Mouse (Mus musculus) megakaryocyte, embryonic 14.5 days (primary cell): Measurements from ENCODE around the gene Vamp2. TPM values are rescaled to one million over a fixed set of nuclear protein-coding genes. Genes with fewer than 3 reads are reported as not detected.

Experiments
- H3K27me3 ChIP-seq: replicated peaks from 2 replicates; pipeline ENCODE3; 2012; ENCODE audit warnings: inconsistent platforms
- H3K36me3 ChIP-seq: replicated peaks from 2 replicates; pipeline ENCODE3; 2012; ENCODE audit warnings: low read length, inconsistent platforms, mixed read lengths
- H3K4me1 ChIP-seq: 2 replicates; pipeline ENCODE4 v1.6.1; 2012; ENCODE audit warnings: inconsistent platforms
- H3K4me3 ChIP-seq: replicated peaks from 2 replicates; pipeline ENCODE3; 2012; ENCODE audit warnings: moderate library complexity, mild to moderate bottlenecking, inconsistent platforms
- H3K9me3 ChIP-seq: 2 replicates; pipeline ENCODE4 v1.6.1; 2012; ENCODE audit warnings: inconsistent platforms
- FLI1 ChIP-seq: IDR thresholded peaks from 2 replicates; pipeline ENCODE4 v1.6.1; 2012; ENCODE audit warnings: low read length, inconsistent platforms, mixed read lengths
- GATA1 ChIP-seq: IDR thresholded peaks from 3 replicates; pipeline ENCODE4 v1.6.1; 2012; ENCODE audit warnings: mixed read lengths, low read length, inconsistent platforms, borderline replicate concordance
- polyA plus RNA-seq: library from polyadenylated mRNA; stranded (reverse); fragments of >175 nt; gene quantifications from 2 replicates; pipeline ENCODE4 v1.2.3, GENCODE M21; 2012; ENCODE audit warnings: low replicate concordance; ENCODE audit not compliant: insufficient read depth

Vamp2 gene
- polyA plus RNA-seq, 1 experiment: 61.5 TPM

DNA sequence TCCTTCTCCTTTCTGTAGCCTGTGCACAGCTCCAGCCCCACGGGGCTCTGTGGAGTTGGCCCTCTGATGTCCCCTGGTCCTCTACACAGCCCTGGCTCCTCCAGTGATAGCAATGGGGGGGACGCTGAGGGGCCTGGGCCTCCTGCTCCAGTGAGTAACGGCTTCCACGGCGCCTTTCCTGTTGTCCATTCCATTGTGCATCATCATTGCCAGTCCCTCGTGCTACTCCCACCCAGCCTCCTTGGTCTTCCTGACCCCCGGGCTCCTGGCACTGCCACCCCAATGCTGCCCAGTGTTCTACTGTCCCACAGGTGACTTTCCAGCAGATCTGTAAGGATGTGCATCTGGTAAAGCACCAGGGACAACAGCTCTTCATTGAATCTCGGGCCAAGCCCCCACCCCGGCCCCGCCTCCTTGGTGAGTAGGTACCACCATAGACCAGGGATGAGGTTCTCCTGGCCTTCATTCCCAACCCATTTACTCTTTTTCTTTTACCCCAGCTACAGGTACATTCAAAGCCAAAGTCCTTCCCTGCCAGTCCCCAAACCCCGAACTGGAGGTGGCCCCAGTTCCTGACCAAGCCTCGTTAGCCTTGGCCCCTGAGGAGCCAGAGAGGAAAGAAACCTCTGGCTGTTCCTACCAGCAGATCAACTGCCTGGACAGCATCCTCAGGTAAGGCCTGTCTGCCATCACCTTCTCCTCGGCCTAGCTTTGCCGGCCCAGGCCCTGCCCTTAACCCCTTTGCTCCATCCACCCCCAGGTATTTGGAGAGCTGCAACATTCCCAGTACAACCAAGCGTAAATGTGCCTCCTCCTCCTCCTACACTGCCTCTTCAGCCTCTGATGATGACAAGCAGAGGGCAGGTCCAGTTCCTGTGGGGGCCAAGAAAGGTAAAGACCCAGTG, 15.5 kb downstream of the Vamp2 start:
- Histone ChIP-seq H3K27me3 (no peaks in the 10 kb centered on the region), H3K36me3 (peaks cover 88% of the 10 kb centered on the region), H3K9me3 (no peaks in the 10 kb centered on the region), H3K4me3 (no peak overlapping the region), H3K4me1 (peaks cover 85% of the 10 kb centered on the region)
- TF ChIP-seq FLI1 (no peak), GATA1 (no peak)

- Histone ChIP-seq H3K27me3 (no peaks in the 10 kb centered on the region), H3K9me3 (no peaks in the 10 kb centered on the region), H3K36me3 (peaks cover 95% of the 10 kb centered on the region), H3K4me3 (peak overlapping the region; percentile 25), H3K4me1 (peaks cover 85% of the 10 kb centered on the region)
- TF ChIP-seq FLI1 (no peak), GATA1 (no peak)
Observed at GRCm38 (mm10) chr11:69104487-69104886, 16.2 kb downstream of the Vamp2 start.

GRCm38 (mm10) chr11:69105227-69105626, 16.9 kb downstream of the Vamp2 start:
- TF ChIP-seq FLI1 (no peak), GATA1 (no peak)
- Histone ChIP-seq H3K36me3 (peaks cover 98% of the 10 kb centered on the region), H3K9me3 (no peaks in the 10 kb centered on the region), H3K4me1 (peaks cover 85% of the 10 kb centered on the region), H3K27me3 (no peaks in the 10 kb centered on the region), H3K4me3 (no peak overlapping the region)

- H3K4me1 ChIP-seq: peaks cover 85% of the 10 kb centered on the region
- H3K9me3 ChIP-seq: no peaks in the 10 kb centered on the region
- no peaks in the 10 kb centered on the region for H3K27me3 ChIP-seq
- H3K4me3 ChIP-seq: no peak overlapping the region
- TF ChIP-seq FLI1: no peak
- no peak for TF ChIP-seq GATA1
- peaks cover 93% of the 10 kb centered on the region for H3K36me3 ChIP-seq
Observed at GRCm38 (mm10) chr11:69105796-69106195, 17.5 kb downstream of the Vamp2 start.

GRCm38 (mm10) chr11:69106299-69106698, 18.0 kb downstream of the Vamp2 start:
- Histone ChIP-seq H3K27me3 (no peaks in the 10 kb centered on the region), H3K9me3 (no peaks in the 10 kb centered on the region), H3K4me1 (peaks cover 85% of the 10 kb centered on the region), H3K4me3 (no peak overlapping the region), H3K36me3 (peaks cover 88% of the 10 kb centered on the region)
- TF ChIP-seq FLI1 (no peak), GATA1 (no peak)

- Histone ChIP-seq H3K9me3 (no peaks in the 10 kb centered on the region), H3K4me1 (peaks cover 85% of the 10 kb centered on the region), H3K27me3 (no peaks in the 10 kb centered on the region), H3K36me3 (peaks cover 82% of the 10 kb centered on the region), H3K4me3 (no peak overlapping the region)
- TF ChIP-seq GATA1 (no peak), FLI1 (no peak)
Observed at GRCm38 (mm10) chr11:69106842-69107241, 18.6 kb downstream of the Vamp2 start.

DNA sequence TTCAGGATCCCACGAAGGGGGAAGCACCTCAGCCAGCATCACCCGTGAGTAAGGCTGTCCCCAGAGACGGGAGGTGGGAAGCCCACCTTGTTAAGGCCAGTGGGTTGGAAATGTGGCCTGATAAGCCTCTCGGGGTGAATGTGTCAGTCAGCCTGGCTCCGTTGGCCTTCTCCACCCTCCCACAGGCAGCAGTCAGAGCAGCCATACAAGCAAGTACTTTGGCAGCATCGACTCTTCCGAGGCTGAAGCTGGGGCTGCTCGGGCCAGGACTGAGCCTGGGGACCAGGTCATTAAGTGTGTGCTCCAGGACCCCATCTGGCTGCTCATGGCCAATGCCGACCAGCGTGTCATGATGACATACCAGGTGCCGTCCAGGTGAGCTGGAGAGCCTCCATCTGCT, 19.4 kb downstream of the Vamp2 start:
- no peaks in the 10 kb centered on the region for H3K9me3 ChIP-seq
- H3K27me3 ChIP-seq: peaks cover 2% of the 10 kb centered on the region
- TF ChIP-seq GATA1: no peak
- TF ChIP-seq FLI1: no peak
- peak overlapping the region; percentile 14 for H3K4me3 ChIP-seq
- H3K4me1 ChIP-seq: peaks cover 85% of the 10 kb centered on the region
- peaks cover 74% of the 10 kb centered on the region for H3K36me3 ChIP-seq

- Histone ChIP-seq H3K9me3 (no peaks in the 10 kb centered on the region), H3K4me1 (peaks cover 85% of the 10 kb centered on the region), H3K4me3 (no peak overlapping the region), H3K27me3 (peaks cover 2% of the 10 kb centered on the region), H3K36me3 (peaks cover 68% of the 10 kb centered on the region)
- TF ChIP-seq FLI1 (no peak), GATA1 (no peak)
Observed at GRCm38 (mm10) chr11:69108223-69108622, 19.9 kb downstream of the Vamp2 start.

DNA sequence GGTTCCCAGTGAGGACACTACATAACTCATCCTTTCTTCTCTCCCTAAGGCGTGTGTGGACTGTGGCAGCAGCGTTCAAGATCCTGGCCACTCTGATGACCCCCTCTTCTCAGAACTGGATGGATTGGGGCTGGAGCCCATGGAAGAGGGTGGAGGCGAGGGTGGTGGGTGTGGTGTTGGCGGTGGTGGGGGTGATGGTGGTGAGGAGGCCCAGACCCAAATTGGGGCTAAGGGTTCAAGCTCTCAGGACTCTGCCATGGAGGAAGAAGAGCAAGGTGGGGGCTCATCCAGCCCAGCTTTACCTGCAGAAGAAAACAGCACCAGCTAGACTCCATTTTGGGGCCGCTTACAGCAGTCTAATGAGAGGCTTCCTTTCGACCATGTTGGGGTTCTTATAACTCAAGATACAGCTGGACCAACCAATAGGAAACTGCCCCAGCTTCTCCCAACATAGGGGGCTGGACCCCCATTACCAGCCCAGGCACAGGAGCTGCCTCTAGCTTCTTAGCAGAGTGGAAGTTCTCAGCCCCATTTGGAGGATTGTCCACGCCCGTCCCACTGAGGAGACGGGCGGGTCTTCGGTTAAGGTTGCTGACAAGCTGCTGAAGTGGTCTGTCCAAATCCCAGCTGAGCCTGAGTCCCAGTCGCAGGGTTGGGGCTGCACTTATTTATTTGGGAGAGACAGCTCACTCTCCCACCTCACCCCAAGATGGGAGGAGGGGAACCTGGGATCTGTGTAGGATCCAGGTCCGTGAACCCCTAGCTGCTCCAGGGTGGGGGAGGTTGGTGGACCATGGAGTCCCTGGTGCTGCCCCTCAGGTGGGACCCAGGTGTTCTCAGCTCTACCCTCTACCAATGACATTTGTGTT, 21.0 kb downstream of the Vamp2 start:
- TF ChIP-seq FLI1: no peak
- no peak for TF ChIP-seq GATA1
- Histone ChIP-seq H3K27me3 (peaks cover 2% of the 10 kb centered on the region), H3K4me1 (peaks cover 85% of the 10 kb centered on the region), H3K36me3 (peaks cover 58% of the 10 kb centered on the region), H3K4me3 (no peak overlapping the region), H3K9me3 (no peaks in the 10 kb centered on the region)
